Mouse (Mus musculus) spleen, adult 2 months (tissue): ENCODE results near the gene Ankrd44. TPM values are rescaled to one million over a fixed set of nuclear protein-coding genes. Genes with fewer than 3 reads are reported as not detected.

Source experiments
- DNase-seq, 2 experiments: peaks; one replicate each; pipeline versions ENCODE4 v3.0.0 to v3.0.0-alpha.2; 2012 to 2021; ENCODE audit warnings: low spot score in 2 of 2, low read depth in 1 of 2
- H3K27ac ChIP-seq: fragments of 200-500 bp; 2 replicates; pipeline ENCODE4 v1.5.1; 2012; ENCODE audit warnings: low read length, inconsistent platforms; ENCODE audit not compliant: insufficient read depth
- H3K27me3 ChIP-seq: fragments of 200-500 bp; 2 replicates; pipeline ENCODE4 v1.6.1; 2012; ENCODE audit warnings: mild to moderate bottlenecking, moderate library complexity, low read length, inconsistent platforms; ENCODE audit not compliant: control insufficient read depth, insufficient read depth
- H3K36me3 ChIP-seq: fragments of 200-500 bp; 2 replicates; pipeline ENCODE4 v1.6.1; 2012; ENCODE audit warnings: mild to moderate bottlenecking, low read length, inconsistent platforms; ENCODE audit not compliant: control insufficient read depth, insufficient read depth
- H3K4me1 ChIP-seq: fragments of 200-500 bp; 2 replicates; pipeline ENCODE4 v1.6.1; 2011; ENCODE audit warnings: inconsistent platforms; ENCODE audit not compliant: control insufficient read depth, insufficient read depth, insufficient read length
- H3K4me3 ChIP-seq: fragments of 200-500 bp; 2 replicates; pipeline ENCODE4 v1.5.1; 2011; ENCODE audit warnings: mild to moderate bottlenecking, inconsistent platforms; ENCODE audit not compliant: insufficient read depth, insufficient read length; ENCODE audit errors: extremely low read depth
- CTCF ChIP-seq: fragments of 200-500 bp; IDR thresholded peaks from 2 replicates; pipeline ENCODE4 v1.5.1; 2011; ENCODE audit warnings: mild to moderate bottlenecking, inconsistent platforms; ENCODE audit not compliant: insufficient read depth, insufficient read length, insufficient replicate concordance; ENCODE audit errors: extremely low read depth
- POLR2A ChIP-seq: fragments of 200-500 bp; IDR thresholded peaks from 2 replicates; pipeline ENCODE4 v1.6.1; 2011; ENCODE audit warnings: low read depth, low read length, inconsistent platforms
- WGBS: fragments of 180-500 bp; shearing (Covaris S2); methylation state at CpG from one replicate; pipeline ENCODE4 v1.1.7; 2018; 5-methylcytosine and 5-hydroxymethylcytosine counted together
- polyA plus RNA-seq: library from polyadenylated mRNA; depleted of rRNA; stranded (reverse); fragments of >200 nt; gene quantifications from 2 replicates; pipeline ENCODE4 v1.2.3, GENCODE M21; 2012

The Ankrd44 gene
- polyA plus RNA-seq, 1 experiment: 43.1 TPM

DNA sequence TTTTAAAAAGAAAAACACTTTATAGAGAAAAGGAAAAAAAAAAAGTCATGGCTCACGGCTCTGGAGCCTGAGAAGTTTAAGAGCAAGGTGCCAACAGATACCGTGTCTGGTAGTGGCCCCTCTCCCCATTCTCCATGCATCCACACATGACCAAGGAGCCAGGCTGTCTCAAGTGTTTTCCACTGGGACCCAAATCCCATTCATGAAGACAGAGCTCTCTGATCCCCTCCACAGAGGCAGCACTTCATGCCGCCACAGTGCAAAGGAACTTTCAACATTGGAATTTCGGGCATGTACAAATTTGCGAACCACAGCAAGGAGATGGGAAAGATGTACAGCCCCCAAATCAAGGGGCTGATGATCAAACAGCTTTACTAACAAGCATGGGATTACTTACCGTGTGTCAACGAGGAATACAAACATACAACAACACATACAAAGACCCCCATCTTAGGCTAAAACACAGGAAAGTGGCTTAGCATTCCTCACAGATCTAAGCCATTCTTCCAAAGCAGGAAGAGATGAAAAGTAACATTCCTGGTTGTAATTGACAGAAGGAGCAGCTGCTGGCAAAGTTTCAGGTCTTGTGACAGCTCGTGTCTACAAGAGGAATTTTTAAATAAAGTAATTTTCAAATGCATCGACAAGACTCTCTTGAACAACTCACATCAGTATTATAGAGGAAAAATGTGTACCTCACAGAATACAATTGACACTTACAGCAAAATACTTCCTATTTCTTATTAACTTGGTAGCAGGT lies 53.1 kb downstream of the Ankrd44 start:
- H3K27ac ChIP-seq: no peak overlapping the region
- H3K36me3 ChIP-seq: peaks cover 4% of the 10 kb centered on the region
- TF ChIP-seq POLR2A (no peak), CTCF (no peak)
- no peak for DNase-seq
- WGBS: 82% methylated on average over 9 of the region's 9 CpGs
- no peaks in the 10 kb centered on the region for H3K27me3 ChIP-seq
- H3K4me3 ChIP-seq: no peak overlapping the region
- peaks cover 28% of the 10 kb centered on the region for H3K4me1 ChIP-seq

DNA sequence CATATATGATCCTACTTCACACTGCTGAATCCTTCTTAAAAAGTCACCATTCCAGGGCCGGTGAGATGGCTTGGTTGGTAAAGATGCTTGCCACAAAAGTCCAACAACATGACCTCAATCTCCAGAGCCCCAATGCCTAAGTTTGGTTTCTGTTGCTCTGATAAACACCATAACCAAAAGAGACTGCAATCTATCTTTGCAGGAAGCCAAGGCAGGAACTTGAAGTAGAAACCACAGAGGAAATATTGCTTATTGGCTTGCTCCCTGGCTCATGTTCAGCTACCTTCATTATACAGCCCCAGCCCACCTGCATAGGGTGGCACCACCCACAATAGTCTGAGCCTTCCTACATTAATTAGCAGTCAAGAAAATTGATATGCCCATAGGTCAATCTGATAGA lies 54.9 kb downstream of the Ankrd44 start:
- Histone ChIP-seq H3K27me3 (no peaks in the 10 kb centered on the region), H3K36me3 (no peaks in the 10 kb centered on the region), H3K4me3 (no peak overlapping the region), H3K4me1 (peaks cover 34% of the 10 kb centered on the region), H3K27ac (peak overlapping the region; percentile 55; the same call in 1 of the 2 replicates)
- TF ChIP-seq CTCF (no peak), POLR2A (no peak)
- DNase-seq: no peak
- WGBS: 22% methylated on average over 1 of the region's 1 CpGs

DNA sequence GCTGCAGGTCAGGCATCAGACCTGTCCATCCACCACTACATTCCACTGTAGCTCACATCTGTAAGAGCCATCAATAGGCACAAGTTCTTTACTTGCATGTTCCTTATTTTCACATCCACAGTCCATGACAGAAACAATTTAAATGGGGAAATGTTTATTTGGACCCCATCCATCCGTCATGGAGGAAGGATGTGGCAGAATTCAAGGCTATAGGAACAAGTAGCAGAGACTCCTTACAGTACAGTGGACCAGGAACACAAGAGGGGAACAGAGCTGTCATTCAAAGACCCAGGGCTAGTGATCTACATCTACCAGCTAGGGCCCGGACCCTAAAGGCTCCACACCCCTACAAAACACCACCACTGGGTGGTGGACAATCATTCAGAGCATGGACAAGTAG lies 55.6 kb downstream of the Ankrd44 start:
- 59% methylated on average over 2 of the region's 2 CpGs for WGBS
- TF ChIP-seq CTCF (no peak), POLR2A (no peak)
- Histone ChIP-seq H3K36me3 (no peaks in the 10 kb centered on the region), H3K4me3 (no peak overlapping the region), H3K27me3 (no peaks in the 10 kb centered on the region), H3K4me1 (peaks cover 35% of the 10 kb centered on the region), H3K27ac (peak overlapping the region; percentile 55)
- DNase-seq: no peak

DNA sequence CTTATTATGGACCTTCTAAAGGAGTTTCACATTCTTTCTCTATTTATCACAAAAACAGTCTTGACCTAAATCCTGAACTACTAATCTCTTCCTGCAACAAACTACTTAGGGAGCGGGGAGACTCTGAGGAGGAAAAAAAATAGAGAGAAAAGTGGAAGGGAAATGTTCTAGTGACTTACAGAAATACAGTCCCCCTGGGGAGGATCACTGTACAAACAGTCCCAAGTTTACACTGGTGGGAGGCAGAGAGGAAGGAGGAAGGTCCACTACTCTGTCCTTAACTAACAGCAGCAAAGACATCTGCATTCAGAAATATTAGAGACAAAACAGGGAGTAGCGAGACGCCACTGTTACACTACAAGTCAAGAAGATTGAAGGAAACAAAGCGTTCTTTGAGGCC lies 59.0 kb downstream of the Ankrd44 start:
- H3K4me3 ChIP-seq: no peak overlapping the region
- no peaks in the 10 kb centered on the region for H3K36me3 ChIP-seq
- no peak for TF ChIP-seq CTCF
- no peak for TF ChIP-seq POLR2A
- no peaks in the 10 kb centered on the region for H3K27me3 ChIP-seq
- no peak overlapping the region for H3K27ac ChIP-seq
- peaks cover 29% of the 10 kb centered on the region for H3K4me1 ChIP-seq
- DNase-seq: no peak
- WGBS: 75% methylated on average over 4 of the region's 4 CpGs

DNA sequence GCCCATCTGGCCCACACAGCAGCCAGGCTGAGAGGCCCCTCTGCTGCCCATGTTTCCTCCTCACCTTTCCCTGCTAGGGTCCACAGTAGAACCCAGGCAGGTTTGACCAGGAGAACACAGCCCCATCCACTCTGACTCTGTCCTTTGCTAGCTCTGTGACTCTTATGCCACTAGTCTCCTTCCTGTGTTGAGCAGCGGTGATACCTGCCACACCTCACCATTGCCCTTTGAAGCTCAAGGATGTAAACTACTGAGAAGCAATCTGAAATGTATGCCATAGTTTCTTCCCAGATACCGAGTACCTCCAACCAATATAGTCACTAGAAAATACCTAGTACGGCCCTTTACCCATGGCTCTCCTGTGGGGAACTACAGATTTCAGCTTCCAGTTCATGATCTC lies 60.1 kb downstream of the Ankrd44 start:
- peaks cover 23% of the 10 kb centered on the region for H3K4me1 ChIP-seq
- TF ChIP-seq CTCF: no peak
- no peak for TF ChIP-seq POLR2A
- no peaks in the 10 kb centered on the region for H3K27me3 ChIP-seq
- no peak overlapping the region for H3K4me3 ChIP-seq
- WGBS: 65% methylated on average over 3 of the region's 3 CpGs
- DNase-seq: no peak
- no peaks in the 10 kb centered on the region for H3K36me3 ChIP-seq
- H3K27ac ChIP-seq: peak overlapping the region; percentile 62; the same call in 1 of the 2 replicates

DNA sequence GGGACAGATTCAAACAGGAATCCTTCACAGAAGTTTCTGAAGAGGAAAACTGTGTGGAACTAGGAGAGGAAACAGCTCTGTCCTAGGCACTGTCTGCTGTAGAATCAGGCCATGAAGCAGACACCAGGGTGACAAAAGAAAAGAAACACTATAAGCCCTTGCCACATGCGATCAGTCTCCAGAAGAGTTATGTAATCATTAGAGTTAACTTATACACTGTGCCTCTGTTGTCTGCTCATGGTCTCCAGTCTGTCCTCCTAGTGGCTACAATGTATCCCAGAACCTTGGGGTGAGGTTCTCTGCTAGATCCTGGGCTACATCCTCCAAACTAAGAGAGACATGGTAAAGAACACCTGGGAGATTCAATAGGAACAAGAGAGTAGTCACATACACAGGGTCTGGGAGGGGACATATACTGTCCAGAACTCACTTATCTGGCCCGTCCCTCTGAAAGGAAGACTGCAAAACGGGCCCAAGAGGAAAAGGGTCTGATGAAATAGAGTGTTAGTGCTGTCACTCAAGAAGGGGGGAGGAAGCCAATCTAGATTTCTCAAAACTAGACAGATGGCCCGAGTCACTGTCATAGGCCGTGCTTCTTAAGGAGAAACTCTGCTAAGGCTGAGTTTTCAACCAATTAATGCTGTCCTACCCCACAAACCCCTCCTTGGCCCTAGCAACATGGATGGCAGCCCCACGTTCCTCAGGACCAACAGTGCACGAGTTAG lies 61.1 kb downstream of the Ankrd44 start:
- no peak for DNase-seq
- no peaks in the 10 kb centered on the region for H3K36me3 ChIP-seq
- 69% methylated on average over 7 of the region's 7 CpGs for WGBS
- no peak overlapping the region for H3K4me3 ChIP-seq
- H3K27me3 ChIP-seq: no peaks in the 10 kb centered on the region
- H3K4me1 ChIP-seq: peaks cover 22% of the 10 kb centered on the region
- no peak overlapping the region for H3K27ac ChIP-seq
- TF ChIP-seq CTCF: no peak
- no peak for TF ChIP-seq POLR2A

DNA sequence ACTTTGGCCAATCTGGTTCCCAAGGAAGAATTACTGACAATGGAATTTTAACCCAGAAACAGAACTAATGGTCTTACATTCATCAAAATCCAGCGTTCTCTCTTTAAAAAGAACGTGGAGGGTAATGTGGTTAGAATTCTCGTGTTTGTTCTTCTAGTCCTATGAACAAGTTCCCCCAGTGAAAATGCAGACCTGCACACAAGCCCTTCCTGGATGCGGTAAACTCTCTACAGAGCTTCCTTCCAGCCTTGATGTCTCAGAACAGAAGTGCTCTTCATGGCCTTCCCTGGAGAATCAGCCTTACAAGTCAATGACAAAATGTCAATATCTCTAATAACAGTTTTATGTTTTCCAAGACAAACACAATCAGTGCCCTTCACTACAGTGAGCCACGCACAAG lies 65.8 kb downstream of the Ankrd44 start:
- Histone ChIP-seq H3K27ac (no peak overlapping the region), H3K4me3 (no peak overlapping the region), H3K4me1 (peaks cover 15% of the 10 kb centered on the region), H3K27me3 (no peaks in the 10 kb centered on the region), H3K36me3 (no peaks in the 10 kb centered on the region)
- no peak for DNase-seq
- 29% methylated on average over 5 of the region's 5 CpGs for WGBS
- no peak for TF ChIP-seq CTCF
- TF ChIP-seq POLR2A: no peak
